Mouse (Mus musculus) liver, embryonic 14 days (tissue): ENCODE data around the gene Pkp1. TPM values are rescaled to one million over a fixed set of nuclear protein-coding genes. Genes with fewer than 3 reads are reported as not detected.

ENCODE experiments used
- polyA plus RNA-seq: library from polyadenylated mRNA; depleted of rRNA; stranded (reverse); fragments of >200 nt; gene quantifications from 2 replicates; pipeline ENCODE4 v1.2.3, GENCODE M21; 2012; rRNA removed

The Pkp1 gene
- under 0.01 and 0.05 TPM in 2 replicates for polyA plus RNA-seq

DNA sequence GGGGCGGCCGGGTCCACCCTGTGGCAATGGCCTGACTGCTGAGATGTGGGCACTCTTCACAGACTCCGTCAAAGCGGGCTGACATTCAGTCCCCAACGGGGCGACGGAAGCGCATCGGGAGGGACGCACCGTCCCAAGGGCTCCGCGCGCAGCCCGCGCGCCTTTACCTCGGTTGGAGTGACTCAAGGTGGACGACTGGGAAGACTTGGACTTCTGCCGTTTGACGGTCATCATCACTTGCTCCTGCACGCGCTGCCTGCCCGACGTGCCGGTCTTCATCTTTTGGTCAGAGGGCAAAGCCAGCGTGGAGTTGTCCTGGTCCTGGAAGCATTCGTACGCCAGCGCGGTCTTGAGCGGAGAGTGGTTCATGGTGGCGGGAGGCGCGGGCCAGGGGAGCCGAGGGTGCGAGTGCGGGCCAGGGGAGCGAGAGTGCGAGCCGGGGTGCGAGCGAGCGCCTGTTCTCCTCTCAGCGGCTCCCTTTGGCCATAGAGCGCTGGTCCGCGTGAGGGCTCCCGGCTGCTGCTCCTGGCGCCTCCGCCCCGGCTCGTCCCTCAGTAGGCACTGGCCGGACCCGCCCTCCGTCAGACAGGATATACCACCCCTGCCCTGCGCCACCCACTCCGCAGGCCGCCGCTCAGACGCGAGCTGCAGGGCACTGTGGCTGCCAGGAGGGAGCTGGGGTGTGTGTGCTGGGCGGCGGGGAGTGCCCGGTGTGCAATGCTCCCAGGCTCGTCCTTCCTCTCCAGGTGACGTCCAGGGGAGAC, at the start of gene Pkp1:
Gene Pkp1 (minus strand): TSS at position 564 of the 764 bp plus-strand sequence.

DNA sequence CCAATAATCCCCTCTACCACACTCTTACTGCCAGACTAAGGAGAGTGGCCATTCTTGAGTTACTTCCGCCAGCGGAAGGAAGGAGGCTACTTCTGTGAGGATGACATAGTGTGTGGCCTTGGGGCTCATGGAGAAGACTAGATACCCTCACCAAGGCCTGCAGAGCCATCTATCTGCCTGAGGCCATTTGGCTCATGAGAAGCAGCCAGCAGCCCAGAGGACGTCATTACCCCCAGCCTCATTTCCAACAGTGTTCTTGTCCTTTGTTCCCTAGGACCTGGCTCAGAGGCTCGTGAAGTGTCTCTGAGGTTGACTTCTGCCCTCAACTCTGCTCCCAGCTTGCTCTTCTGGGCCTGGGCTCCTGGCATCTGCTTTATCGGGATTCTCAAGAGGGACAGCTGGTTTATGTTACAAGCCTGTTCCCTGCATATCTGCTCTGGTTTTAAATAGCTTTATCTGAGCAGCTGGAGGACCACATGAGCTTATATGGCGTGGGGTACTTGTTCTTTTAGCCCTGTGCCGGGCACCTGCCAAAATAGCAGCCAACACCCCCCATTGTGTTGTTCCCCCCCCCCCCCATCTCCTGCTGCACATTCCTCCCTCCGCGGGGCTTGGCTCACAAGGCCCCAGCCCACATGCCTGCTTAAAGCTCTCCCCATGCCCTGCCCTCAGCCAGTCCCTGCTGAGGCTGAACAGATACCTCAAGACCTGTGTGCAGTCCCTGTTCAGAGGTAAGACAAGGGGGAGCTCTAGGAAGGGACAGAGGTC, 83.1 kb downstream of the Pkp1 start, which contains the start of gene Tnnt2:
Gene Tnnt2 (plus strand): TSS at position 639 of the 768 bp plus-strand sequence.

Other genes with a start within 250 kb of the Pkp1 start
- gene Csrp1, start 199.1 kb downstream of the Pkp1 start, polyA plus RNA-seq, result 34.8 and 38.3 TPM in 2 replicates
- gene Phlda3, start 153.1 kb downstream of the Pkp1 start, polyA plus RNA-seq, result 2.6 and 3.0 TPM in 2 replicates
- gene Tnni1, start 139.8 kb downstream of the Pkp1 start, polyA plus RNA-seq, result 1.4 and 12.2 TPM in 2 replicates
- 0.05 and 0.12 TPM in 2 replicates for gene Lad1, start 100.6 kb downstream of the Pkp1 start, polyA plus RNA-seq
- gene Tnnt2, start 82.9 kb downstream of the Pkp1 start, polyA plus RNA-seq, result 0.48 and 6.8 TPM in 2 replicates
- 0.01 TPM in 1 of 2 replicates, not detected in the other for gene Igfn1, start 87.1 kb upstream of the Pkp1 start, polyA plus RNA-seq
- gene Tmem9, start 88.9 kb upstream of the Pkp1 start, polyA plus RNA-seq, result 37.6 and 44.2 TPM in 2 replicates
- gene Ascl5, start 131.6 kb upstream of the Pkp1 start, polyA plus RNA-seq, result not detected in 2 replicates
- 0.01 and 0.25 TPM in 2 replicates for gene Cacna1s, start 133.5 kb upstream of the Pkp1 start, polyA plus RNA-seq
- 1.5 and 1.8 TPM in 2 replicates for gene Kif21b, start 212.2 kb upstream of the Pkp1 start, polyA plus RNA-seq